Mouse (Mus musculus) spleen, adult 2 months (tissue): ENCODE data around the gene Rab3gap1.

Experiments used
- CTCF ChIP-seq: fragments of 200-500 bp; IDR thresholded peaks from 2 replicates; pipeline ENCODE4 v1.5.1; 2011; ENCODE audit warnings: mild to moderate bottlenecking, inconsistent platforms; ENCODE audit not compliant: insufficient read depth, insufficient read length, insufficient replicate concordance; ENCODE audit errors: extremely low read depth
- POLR2A ChIP-seq: fragments of 200-500 bp; IDR thresholded peaks from 2 replicates; pipeline ENCODE4 v1.6.1; 2011; ENCODE audit warnings: low read depth, low read length, inconsistent platforms

DNA sequence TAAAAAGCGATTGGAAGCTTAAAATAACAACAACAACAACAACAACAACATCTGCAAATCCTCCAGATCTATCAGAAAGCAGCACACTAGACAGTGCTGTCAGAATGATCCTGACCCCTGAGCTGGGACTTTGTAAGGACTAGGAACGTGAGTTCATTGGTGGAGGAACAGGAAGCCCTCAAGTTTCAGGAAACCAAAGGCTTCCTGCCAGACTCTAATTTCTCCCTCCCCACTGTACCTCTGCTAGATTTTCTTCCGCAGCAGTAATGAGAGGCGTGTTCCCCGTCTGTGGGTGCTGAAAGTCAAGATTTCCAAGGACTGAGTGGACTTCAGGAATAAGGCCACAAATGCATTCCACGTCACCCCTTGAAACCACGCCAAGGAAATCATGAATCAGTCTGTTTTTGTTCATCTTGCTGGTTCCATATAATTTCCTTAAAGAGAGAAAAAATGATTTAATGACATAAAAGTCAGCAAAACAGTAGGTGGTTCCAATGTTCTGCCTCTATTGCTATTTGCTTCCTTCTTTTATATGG is 18.4 kb upstream of the Rab3gap1 start:
- TF ChIP-seq CTCF (no peak), POLR2A (no peak)
